Mouse (Mus musculus): ENCODE measurements around the gene Pnkd. TPM values are rescaled to one million over a fixed set of nuclear protein-coding genes. Genes with fewer than 3 reads are reported as not detected.
A peak's percentile ranks its signal among the peaks of the same experiment; 100 is the strongest.
"Not testable (repeated sequence)": the region's sequence is repeated elsewhere in the genome, so short reads cannot be mapped to it uniquely, and the experiment has no call there.

Pnkd gene
- total and polyA plus RNA-seq, 2 experiments from 2014 or later: 116 to 135 TPM

GRCm38 (mm10) chr1:74318711-74319110 is 34.0 kb downstream of the Pnkd start:
- no peak overlapping the region for H3K4me2 ChIP-seq (ENCODE audit: low read depth, low read length, poor library complexity, severe bottlenecking)
- no peak overlapping the region for H3K9ac ChIP-seq (replicated peaks; ENCODE audit: low read length, poor library complexity, severe bottlenecking)
- 95% methylated on average over 3 of the region's 3 CpGs for WGBS
- H3K4me3 ChIP-seq (ENCODE audit: low read depth, low read length): no peak overlapping the region
- ATAC-seq (ENCODE audit: low FRiP score) (no peak), DNase-seq (ENCODE audit: low spot score) (no peak)
- no peak for TF ChIP-seq CTCF (IDR thresholded peaks at IDR 0.05)
- no peaks in the 10 kb centered on the region for H3K4me1 ChIP-seq (ENCODE audit: insufficient read depth, low read length)
- no peaks in the 10 kb centered on the region for H3K36me3 ChIP-seq (ENCODE audit: insufficient read depth, low read length)
- no peaks in the 10 kb centered on the region for H3K27me3 ChIP-seq (ENCODE audit: insufficient read depth, low read length)
- no peaks in the 10 kb centered on the region for H3K9me3 ChIP-seq (ENCODE audit: low read length)
- H3K27ac ChIP-seq (ENCODE audit: low read depth, low read length): no peak overlapping the region

- H3K36me3 ChIP-seq (ENCODE audit: insufficient read depth, low read length): no peaks in the 10 kb centered on the region
- H3K9ac ChIP-seq (replicated peaks; ENCODE audit: low read length, poor library complexity, severe bottlenecking): no peak overlapping the region
- no peak for ATAC-seq (ENCODE audit: low FRiP score)
- 91% methylated on average over 3 of the region's 3 CpGs for WGBS
- no peak for TF ChIP-seq CTCF (IDR thresholded peaks at IDR 0.05)
- H3K4me2 ChIP-seq (ENCODE audit: low read depth, low read length, poor library complexity, severe bottlenecking): no peak overlapping the region
- DNase-seq (ENCODE audit: low spot score): no peak
- H3K27ac ChIP-seq (ENCODE audit: low read depth, low read length): no peak overlapping the region
- H3K4me1 ChIP-seq (ENCODE audit: insufficient read depth, low read length): no peaks in the 10 kb centered on the region
- H3K27me3 ChIP-seq (ENCODE audit: insufficient read depth, low read length): no peaks in the 10 kb centered on the region
- H3K4me3 ChIP-seq (ENCODE audit: low read depth, low read length): no peak overlapping the region
- H3K9me3 ChIP-seq (ENCODE audit: low read length): no peaks in the 10 kb centered on the region
These were observed 36.7 kb downstream of the Pnkd start for GRCm38 (mm10) chr1:74321396-74321795.

GRCm38 (mm10) chr1:74326916-74327315 is 42.2 kb downstream of the Pnkd start:
- not testable (repeated sequence) for H3K27ac ChIP-seq (ENCODE audit: low read depth, low read length); H3K4me3 ChIP-seq (ENCODE audit: low read depth, low read length); H3K9me3 ChIP-seq (ENCODE audit: low read length); H3K27me3 ChIP-seq (ENCODE audit: insufficient read depth, low read length); DNase-seq (ENCODE audit: low spot score); H3K4me1 ChIP-seq (ENCODE audit: insufficient read depth, low read length); H3K9ac ChIP-seq (replicated peaks; ENCODE audit: low read length, poor library complexity, severe bottlenecking); H3K4me2 ChIP-seq (ENCODE audit: low read depth, low read length, poor library complexity, severe bottlenecking); ATAC-seq (ENCODE audit: low FRiP score); H3K36me3 ChIP-seq (ENCODE audit: insufficient read depth, low read length)
- WGBS: 61% methylated on average over 2 of the region's 2 CpGs

DNA sequence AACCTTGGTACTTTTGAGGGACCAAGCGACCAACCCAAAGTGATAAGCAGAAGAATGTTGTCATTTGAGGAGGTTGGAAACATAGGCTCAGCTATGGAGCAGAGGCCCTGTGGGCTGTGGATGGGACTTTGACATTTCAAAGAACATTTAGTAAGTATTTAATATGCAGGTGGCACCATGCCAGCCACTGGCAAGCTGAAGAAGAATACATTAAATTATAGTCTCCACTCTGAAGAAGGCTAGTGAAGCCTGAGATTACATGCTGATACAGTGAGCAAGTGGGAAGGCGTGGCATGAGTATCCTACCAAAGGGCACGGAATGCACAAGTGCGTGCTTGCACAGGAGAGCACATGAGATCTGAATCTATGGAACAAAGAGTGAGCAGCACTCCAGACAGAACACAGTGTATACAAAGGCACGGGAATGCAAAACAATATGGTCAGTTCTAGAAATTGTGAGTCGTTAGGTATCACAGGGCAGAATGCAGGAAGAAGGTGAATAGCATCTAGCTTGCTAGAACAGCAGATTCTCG is 45.2 kb downstream of the Pnkd start:
- 77% methylated on average over 7 of the region's 7 CpGs for WGBS
- DNase-seq (ENCODE audit: low spot score): peak; percentile 37
- Histone ChIP-seq H3K27me3 (ENCODE audit: insufficient read depth, low read length) (no peaks in the 10 kb centered on the region), H3K4me1 (ENCODE audit: insufficient read depth, low read length) (0 out of 2 replicates have a peak, but pooled peaks cover 2% of the 10 kb centered on the region), H3K9ac (replicated peaks; ENCODE audit: low read length, poor library complexity, severe bottlenecking) (no peak overlapping the region), H3K9me3 (ENCODE audit: low read length) (no peaks in the 10 kb centered on the region), H3K4me3 (ENCODE audit: low read depth, low read length) (no peak overlapping the region), H3K36me3 (ENCODE audit: insufficient read depth, low read length) (no peaks in the 10 kb centered on the region), H3K27ac (ENCODE audit: low read depth, low read length) (no peak overlapping the region), H3K4me2 (ENCODE audit: low read depth, low read length, poor library complexity, severe bottlenecking) (no peak overlapping the region)
- TF ChIP-seq CTCF (IDR thresholded peaks at IDR 0.05): no peak
- ATAC-seq (ENCODE audit: low FRiP score): no peak

GRCm38 (mm10) chr1:74331046-74331681 is 46.4 kb downstream of the Pnkd start:
- Histone ChIP-seq H3K9me3 (ENCODE audit: low read length) (no peaks in the 10 kb centered on the region), H3K9ac (replicated peaks; ENCODE audit: low read length, poor library complexity, severe bottlenecking) (no peak overlapping the region), H3K36me3 (ENCODE audit: insufficient read depth, low read length) (no peaks in the 10 kb centered on the region), H3K4me3 (ENCODE audit: low read depth, low read length) (no peak overlapping the region), H3K4me1 (ENCODE audit: insufficient read depth, low read length) (0 out of 2 replicates have a peak, but pooled peaks cover 2% of the 10 kb centered on the region), H3K4me2 (ENCODE audit: low read depth, low read length, poor library complexity, severe bottlenecking) (no peak overlapping the region), H3K27me3 (ENCODE audit: insufficient read depth, low read length) (no peaks in the 10 kb centered on the region), H3K27ac (ENCODE audit: low read depth, low read length) (peak overlapping the region; percentile 51; the same call in 1 of the 2 replicates)
- no peak for DNase-seq (ENCODE audit: low spot score)
- 75% methylated on average over 4 of the region's 4 CpGs for WGBS
- TF ChIP-seq CTCF (IDR thresholded peaks at IDR 0.05): no peak
- no peak for ATAC-seq (ENCODE audit: low FRiP score)

DNA sequence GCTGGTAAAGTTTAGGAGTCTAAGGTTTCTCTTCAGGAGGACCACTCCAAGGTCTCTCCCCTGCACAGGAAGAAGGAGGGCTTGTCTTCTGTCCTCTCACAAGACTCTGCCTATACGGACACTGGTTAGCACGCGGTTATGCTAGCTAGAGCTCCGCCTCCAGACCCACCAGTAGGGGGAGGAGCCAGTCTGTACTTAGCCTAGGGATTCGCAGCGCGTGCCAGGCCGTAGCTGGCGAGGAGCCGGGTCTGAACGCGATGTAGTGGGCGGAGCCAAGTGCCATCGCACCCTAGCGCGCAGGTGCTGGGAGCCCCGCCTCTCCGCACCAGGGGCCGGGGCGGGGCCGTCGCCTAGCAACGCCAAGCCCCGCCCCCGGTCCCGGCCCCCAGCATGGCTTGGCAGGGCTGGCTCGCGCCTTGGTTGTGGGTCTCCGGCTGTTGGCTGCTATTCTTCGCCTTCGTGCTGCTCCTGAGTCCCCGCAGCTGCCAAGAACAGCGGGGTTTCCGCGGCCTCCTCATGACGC is 47.6 kb downstream of the Pnkd start:
- no peaks in the 10 kb centered on the region for H3K27me3 ChIP-seq (ENCODE audit: insufficient read depth, low read length)
- under 1% methylated on average over 36 of the region's 36 CpGs for WGBS

More for the DNA sequence above, 47.6 kb downstream of the Pnkd start:
- DNase-seq (ENCODE audit: low spot score) (peak; percentile 97), ATAC-seq (ENCODE audit: low FRiP score) (peak; percentile 93)
- peak overlapping the region; percentile 51 for H3K27ac ChIP-seq (ENCODE audit: low read depth, low read length)
- TF ChIP-seq CTCF (IDR thresholded peaks at IDR 0.05): peak; percentile 70
- H3K36me3 ChIP-seq (ENCODE audit: insufficient read depth, low read length): no peaks in the 10 kb centered on the region
- peak overlapping the region; percentile 88 for H3K4me2 ChIP-seq (ENCODE audit: low read depth, low read length, poor library complexity, severe bottlenecking)
- no peaks in the 10 kb centered on the region for H3K9me3 ChIP-seq (ENCODE audit: low read length)
- H3K9ac ChIP-seq (replicated peaks; ENCODE audit: low read length, poor library complexity, severe bottlenecking): peak overlapping the region; percentile 62
- H3K4me3 ChIP-seq (ENCODE audit: low read depth, low read length): peak overlapping the region; percentile 48
- 0 out of 2 replicates have a peak, but pooled peaks cover 2% of the 10 kb centered on the region for H3K4me1 ChIP-seq (ENCODE audit: insufficient read depth, low read length)
